Mouse (Mus musculus) hematopoietic stem cell, adult 5-6 weeks (primary cell): ENCODE data around the gene Cmya5. TPM values are rescaled to one million over a fixed set of nuclear protein-coding genes. Genes with fewer than 3 reads are reported as not detected.

Source experiments
- ATAC-seq, 2 experiments: fragments of 125-278 bp in 1 of 2; replicated peaks in 1 of 2; 2 replicates each; pipeline ENCODE4 v1.8.0; 2016 to 2017; ENCODE audit warnings: inconsistent platforms in 2 of 2, mild to moderate bottlenecking in 2 of 2, moderate number of reproducible peaks in 2 of 2, low read depth in 1 of 2, moderate TSS enrichment in 1 of 2; ENCODE audit not compliant: low FRiP score in 2 of 2, poor library complexity in 2 of 2, severe bottlenecking in 2 of 2, insufficient read depth in 1 of 2, low TSS enrichment in 1 of 2
- total RNA-seq: library from RNA; stranded (forward); fragments of 172-1452, 232-1000 nt; gene quantifications from 2 replicates; pipeline ENCODE4 v1.2.3, GENCODE M21; 2017

The Cmya5 gene
- total RNA-seq, 1 experiment from 2014 or later: 0.65 TPM

DNA sequence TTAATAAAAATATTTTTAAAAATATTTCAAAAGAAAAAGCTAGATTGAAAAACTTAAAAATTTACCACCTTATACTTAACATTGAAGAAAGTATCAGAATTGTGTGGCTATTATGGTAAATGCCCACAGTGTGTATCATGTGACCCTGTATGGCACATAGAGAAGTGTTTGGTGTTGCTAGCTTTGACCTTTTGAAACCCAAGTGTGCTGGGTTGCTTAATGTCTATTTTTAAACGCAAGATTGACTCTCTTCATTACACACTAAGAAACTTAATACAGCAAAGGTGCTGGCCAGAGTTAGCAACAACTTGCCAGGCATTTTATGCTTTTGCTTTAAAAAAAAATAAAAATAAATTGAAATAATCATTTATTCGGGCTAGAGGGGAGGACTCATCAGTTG is 9.0 kb downstream of the Cmya5 start:
- ATAC-seq: no peak

DNA sequence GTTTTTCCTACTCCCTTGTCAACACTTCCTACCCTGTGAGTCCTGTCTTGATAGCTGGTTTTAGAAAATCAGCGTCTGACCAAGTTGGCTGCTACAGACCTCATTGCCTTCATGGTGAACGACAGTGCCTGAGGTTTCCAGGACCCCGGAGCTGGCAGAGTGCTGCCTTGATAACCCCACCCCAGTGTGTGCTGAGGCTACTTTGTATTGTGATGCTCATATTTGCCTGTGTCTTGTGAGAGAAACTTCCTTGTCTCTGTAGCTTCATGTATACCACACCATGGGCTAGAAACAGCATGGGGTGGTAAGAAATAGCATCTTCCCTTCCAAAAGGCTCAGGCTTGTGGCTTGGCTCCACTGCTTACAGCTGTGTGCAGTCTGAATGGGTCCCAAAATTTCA is 13.8 kb downstream of the Cmya5 start:
- no peak for ATAC-seq

DNA sequence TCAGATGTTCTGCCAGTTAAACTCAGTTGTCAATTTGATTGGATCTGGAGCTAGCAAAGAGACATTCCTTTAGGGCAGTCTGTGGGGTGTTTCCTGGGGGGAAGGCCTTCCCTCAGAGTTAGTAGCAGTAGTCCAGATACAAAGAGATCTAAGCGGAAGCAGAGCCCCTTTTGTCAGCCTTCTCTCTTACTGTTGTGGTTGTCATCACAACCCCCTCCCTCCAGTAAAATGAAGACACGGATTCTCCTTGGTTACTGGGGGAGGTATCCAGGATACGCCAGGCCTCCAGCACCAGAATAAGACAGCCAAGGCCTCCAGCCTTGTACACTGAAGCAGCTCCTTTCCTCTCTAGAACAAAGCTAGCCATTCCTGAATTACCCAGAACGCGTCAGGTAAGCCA is 15.6 kb downstream of the Cmya5 start:
- no peak for ATAC-seq

DNA sequence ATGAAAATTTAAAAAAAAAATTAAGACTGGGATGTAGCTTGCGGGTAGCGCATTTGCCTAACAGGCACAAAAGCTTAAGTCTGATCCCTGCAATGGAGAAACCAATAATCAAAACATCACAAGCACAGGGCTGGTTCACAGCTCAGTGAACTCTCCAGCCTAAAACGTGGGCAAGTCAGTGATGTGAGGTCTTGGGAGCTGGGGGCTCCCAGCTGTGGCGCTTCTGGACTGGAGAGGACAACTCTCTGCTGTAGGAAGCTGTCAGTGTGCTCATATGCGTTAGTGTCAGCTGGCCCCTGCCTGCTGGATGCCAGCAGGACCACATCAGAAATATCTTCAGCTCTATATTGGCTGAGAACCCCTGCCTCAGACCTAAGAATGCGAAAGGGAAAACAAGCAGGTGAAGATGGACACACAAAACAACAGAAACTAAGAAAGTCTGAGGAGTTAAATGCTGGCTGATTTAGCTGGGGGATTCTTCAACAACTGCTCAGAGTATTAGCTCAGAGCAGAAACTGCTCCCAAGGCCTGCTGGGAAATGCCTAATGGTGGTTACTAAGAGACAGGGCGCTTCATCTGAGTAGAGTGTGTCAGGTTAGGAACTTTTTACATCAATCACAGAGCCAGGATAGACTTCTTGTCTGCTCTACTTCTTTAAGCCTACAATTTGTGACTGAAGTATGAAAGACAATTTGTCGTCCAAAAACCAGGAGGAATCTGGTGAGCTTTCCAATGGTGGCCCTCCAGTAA is 16.2 kb downstream of the Cmya5 start:
- no peak for ATAC-seq

DNA sequence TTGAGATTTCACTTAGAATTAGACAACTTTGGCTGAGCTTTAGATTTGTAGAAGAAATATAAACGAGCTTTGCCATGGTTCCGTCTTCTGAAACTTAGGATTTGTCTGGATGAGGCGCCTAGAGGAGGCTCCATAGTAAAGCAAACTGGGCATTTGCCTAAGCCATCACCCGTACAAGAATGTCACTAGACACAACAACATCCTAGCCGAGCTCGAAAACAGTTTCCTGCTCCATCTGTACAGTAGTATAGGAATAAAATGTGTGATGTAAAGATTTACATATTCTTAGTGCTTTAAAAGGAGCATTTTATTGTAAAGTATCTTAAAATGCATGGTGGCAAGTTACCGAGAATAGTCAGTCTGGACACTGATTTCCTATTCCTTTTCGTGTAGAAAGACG is 22.2 kb downstream of the Cmya5 start:
- no peak for ATAC-seq

DNA sequence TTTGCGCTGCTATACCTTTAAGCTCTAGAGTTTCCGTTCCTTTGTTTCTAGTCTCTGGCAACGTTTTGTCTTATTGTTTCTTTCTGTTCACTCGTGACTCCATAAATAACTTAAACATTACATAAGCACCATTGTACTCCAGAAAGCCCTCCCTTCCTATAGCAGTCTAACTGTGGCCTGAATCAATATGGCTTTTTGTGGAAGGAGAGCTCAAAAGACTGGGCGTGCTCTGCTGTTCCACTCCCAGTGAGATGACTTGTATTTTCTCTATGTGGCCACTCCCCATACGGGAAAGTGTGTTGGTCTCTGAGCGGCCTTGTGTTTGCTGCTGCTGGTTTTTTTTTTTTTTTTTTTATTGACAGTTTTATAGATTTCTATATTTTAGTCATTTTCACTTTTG is 27.3 kb downstream of the Cmya5 start:
- ATAC-seq: no peak

DNA sequence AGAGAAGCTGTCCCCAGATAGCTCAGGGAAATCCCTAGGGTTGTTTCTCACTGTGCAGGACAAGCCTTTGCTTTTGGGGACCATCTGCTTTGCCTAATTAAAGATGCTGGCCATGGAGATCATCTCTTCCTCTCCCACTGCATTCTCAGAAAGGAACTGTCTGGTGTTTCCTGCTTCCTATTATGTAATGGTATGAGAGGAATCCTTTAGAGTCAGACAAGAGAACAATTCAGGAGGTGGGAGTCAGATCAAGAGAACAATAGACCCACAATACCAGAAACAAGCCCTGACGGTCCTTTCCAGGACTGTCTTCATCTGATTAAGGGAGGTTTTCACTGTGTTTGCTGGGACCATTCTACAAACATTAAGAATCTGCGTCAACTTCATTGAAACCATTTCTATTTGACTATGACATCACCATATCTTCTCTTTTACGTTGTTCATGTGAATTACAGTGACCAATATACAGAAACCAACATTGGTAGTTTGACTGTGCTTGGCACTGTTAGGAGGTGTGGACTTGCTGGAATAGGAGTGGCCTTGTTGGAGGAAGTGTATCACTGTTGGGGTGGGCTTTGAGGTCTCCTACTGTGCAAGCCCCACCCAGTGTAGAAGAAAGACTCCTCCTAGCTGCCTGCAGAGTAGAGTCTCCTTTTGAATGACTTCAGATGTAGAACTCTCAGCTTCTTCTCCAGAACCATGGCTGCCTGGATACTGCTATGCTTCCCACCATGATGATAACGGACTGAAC is 42.0 kb downstream of the Cmya5 start:
- ATAC-seq: no peak

DNA sequence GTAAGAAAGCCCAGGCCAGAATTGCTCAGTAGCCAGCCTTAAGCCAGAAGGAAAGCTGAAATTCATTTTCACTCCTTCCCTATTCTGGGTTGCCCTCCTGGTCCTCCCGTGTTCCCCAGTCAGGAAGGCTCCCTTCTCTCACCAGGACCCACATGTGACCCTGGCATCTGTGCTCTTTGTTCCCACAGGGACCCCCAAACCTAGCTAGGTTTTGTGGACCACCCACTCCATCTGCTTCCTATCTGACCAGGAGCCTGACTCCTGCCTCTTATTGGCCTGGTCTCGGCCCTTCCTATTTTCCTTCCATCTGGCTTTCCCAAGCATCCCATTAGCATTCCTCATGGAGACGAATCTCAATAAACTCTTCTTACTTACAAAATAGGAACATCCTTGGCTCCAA is 45.9 kb downstream of the Cmya5 start:
- no peak for ATAC-seq

DNA sequence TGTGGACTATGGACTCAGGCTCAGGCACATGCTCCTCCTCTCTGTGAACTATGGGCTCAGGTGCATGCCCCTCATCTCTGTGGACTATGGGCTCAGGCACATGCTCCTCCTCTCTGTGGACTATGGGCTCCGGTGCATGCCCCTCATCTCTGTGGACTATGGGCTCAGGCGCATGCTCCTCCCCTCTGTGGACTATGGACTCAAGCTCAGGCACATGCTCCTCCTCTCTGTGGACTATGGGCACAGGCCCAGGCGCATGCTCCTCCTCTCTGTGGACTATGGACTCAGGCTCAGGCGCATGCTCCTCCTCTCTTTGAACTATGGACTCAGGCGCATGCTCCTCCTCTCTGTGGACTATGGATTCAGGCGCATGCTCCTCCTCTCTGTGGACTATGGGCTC is 47.9 kb downstream of the Cmya5 start:
- ATAC-seq: no peak

DNA sequence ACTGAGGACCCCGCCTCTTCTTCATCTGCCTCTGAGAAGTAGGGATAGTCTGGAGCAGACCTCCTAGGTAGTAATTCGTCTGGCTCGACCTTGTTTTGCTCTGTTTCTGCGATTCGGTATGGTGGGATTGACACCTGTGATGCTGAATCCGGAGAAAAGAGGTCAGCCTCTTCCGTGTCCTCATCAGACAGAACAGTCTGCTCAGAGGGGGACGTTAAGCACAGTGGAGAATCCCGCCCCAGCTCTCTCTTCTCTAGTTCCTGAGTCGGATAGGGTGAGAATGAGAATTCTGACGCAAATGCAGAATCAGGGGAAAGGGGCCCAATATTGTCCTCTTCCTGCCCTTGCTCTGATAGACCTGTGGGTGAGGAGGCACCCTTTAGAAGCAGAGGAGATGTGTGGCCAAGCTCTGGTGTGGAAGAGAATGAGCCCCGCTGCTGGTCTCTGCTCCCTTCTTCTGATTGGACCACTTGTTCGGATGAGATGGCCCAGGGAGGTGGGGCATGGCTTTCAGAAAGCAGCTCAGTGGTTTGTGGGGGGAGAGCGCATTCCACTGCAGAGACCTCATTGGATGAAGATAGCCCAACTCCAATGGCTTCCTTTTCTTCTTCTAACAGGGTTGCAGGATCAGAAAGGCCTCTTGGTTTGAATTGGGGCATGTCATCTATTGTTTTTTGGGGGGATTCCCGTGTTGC is 49.3 kb downstream of the Cmya5 start:
- ATAC-seq: no peak

DNA sequence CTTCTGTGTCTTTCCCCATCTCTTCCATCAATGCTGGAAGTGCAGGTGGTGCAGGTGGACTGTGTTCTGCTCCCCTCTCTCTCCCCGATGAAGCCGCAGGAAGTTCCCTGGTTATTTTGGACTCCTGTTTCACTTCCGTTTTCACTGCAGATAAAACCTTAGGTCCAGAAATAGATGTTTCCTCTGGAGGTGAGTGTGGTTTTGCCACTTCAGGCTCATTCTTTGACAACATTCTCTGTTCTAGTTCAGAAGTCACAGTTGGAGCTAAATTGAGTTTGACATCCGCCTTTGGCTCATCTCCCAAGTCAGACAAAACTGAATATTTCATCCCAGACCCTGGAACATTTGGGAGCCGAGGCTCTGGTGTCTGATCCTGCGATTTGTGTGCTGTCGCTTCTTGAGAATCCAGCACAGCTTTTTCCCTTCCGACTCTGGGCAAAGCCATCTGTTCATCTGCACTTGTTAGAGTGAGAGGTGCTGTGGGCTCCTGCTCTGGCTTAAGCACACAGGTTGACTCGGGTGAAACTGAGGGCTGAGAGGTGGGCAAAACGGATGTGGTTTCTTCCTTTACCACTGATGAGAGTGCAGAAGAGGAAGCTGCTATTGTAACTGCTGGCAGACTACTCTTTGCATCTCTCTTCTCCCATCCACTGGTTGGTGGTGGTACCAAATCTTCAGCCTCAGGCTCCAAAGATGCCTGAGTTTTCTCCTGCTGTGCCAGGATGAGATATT is 50.2 kb downstream of the Cmya5 start:
- peak; percentile 82 to 85 for ATAC-seq

DNA sequence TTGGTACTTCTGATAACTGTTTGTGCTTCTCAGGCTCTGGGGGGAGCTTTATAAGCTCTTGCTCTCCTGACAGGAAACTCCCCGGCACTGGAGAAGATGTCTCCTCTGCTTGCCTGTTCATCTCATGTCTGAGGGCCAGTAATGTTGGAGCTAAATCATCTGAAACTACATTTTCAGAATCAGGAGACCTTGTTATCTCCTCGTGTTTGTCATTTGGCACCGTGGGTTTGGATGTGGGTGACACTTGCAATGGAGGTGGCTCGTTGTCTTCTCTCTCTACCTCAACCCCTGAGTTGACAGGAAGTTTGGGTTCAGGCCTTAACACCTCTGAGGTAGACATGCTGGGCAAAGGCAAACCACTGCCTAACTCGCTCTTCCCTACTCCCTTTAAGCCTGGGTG is 50.8 kb downstream of the Cmya5 start:
- peak in 1 of 2 experiments; percentile 12; a peak in 1 of 4 replicates for ATAC-seq

DNA sequence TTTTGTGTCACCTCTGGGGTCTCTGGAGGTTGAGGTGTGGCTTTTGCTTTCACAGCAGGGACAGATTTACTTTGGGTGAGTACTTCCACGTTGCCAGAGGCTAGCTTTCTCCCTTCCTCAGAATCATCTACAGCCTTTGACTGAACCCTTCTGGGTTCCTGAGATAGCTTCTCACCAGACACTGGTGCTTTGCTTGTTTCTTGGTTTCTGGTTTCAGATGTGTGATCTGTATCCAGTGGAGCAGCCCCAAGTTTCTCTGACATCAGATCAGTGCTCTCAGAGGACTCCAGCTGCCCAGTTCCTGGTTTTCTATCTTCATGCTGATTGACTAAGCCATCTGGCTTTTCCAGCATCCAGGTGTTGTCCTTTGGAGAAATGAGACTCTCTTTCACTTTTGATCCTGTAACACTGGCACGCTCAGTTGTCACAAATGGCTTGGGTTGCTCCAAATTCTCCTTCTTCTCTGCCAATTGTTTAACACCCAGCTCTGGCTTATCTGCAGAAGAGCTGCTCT is 51.6 kb downstream of the Cmya5 start:
- no peak for ATAC-seq

DNA sequence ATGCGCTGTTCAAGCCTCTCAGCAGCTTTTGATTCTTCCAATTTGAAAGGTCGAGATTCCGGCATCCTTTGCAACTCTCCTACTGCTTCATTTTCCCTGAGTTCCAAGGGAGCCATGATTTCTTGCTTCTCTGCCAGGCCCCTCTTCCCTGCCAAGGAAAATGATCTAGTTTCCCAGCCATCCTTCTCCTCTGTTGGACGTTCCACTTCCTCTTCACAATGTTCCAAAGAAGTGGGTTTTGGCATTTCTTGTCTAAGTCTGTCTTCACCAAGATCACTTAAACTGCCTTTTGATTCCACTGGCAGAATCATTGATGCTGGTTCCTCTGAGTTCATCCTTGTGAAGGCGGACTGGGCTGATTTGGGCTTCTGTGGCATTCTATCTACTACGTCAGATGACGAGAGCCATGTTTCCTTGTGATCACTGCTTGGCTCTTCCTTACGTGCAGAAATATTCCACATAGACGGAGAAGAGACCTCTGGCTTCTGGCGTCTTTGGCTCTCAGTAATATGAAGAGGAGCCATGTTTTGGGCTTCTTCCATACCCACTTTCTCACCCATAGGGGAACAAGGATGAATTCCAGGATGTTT is 52.6 kb downstream of the Cmya5 start:
- ATAC-seq: no peak

DNA sequence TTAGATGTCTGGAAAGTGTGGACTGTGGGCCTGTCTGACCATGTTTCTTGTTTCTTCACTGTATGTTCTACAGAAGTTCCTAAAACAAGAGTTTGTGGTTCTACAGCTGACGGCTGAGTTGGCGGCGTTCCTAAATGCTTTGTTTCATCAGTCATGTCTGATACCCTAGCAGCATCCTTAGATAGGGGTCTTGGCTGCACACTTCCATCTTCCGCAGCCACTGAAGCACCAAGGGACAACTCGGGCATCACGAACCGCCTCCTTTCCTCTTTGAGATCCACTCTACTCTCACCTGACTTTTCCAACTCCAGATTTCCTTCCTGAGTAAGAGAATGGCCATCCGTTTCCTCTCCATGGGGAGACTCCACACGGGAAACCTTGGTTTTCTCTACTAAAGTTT is 53.3 kb downstream of the Cmya5 start:
- ATAC-seq: no peak

DNA sequence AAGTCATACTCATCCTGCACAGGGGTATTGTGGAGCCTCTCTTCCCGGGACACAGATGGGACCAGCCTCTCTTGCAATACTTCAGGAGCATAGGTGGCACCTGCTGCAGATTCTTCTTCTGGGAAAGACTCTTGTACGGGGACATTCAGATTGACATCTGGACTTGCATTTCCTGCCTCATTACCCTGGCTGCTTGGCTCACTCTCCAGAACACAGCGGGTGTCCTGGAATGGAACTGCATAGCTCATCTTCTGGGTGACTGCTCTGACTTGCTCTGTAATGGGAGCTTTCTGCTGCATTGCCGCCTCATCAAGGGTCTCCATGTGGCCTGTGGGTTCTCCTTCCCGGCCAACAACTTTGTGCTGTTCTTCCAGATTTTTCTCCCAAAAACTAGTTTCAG is 55.0 kb downstream of the Cmya5 start:
- no peak for ATAC-seq

DNA sequence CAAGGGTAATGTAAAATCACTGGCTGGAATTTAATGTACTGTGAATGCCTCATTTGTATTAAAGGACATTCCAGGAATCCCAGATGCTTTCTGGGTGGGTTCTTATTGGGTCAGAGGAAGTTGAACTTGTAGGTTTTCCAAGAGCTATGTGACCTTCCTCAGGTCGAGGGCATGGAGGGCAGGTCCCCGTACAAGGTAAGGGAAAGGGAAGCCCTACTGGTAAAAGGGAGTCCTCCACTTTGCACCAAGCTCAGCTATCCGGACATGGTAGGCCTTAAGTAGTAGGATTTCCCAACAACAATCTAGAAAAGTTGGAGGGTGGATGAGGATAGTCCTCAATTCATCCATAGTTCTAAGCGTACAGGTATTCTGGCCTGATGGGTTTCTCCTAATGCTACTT is 58.8 kb downstream of the Cmya5 start:
- ATAC-seq: no peak
